Mouse (Mus musculus) hindbrain, embryonic 11.5 days (tissue): ENCODE results near the gene Nr1i3. TPM values are rescaled to one million over a fixed set of nuclear protein-coding genes. Genes with fewer than 3 reads are reported as not detected.

Experiments
- ATAC-seq: fragments of 200-750 bp; cut with Nextera tagmentation; 2 replicates; pipeline ENCODE4 v1.8.0; 2017; ENCODE audit warnings: mild to moderate bottlenecking, moderate TSS enrichment, moderate library complexity; ENCODE audit not compliant: low FRiP score
- DNase-seq: peaks from one replicate; pipeline ENCODE4 v3.0.0-alpha.2; 2015; ENCODE audit warnings: low spot score
- H3K27ac ChIP-seq: fragments of 300-500 bp; sonication (generic); 2 replicates; pipeline ENCODE4 v1.5.1; 2014; ENCODE audit warnings: mild to moderate bottlenecking, low read depth, low read length
- H3K27me3 ChIP-seq: fragments of 300-500 bp; sonication (generic); 2 replicates; pipeline ENCODE4 v1.6.1; 2014; ENCODE audit warnings: mild to moderate bottlenecking, low read length, moderate library complexity, mixed read lengths; ENCODE audit not compliant: control insufficient read depth, insufficient read depth
- H3K36me3 ChIP-seq: fragments of 300-500 bp; sonication (generic); 2 replicates; pipeline ENCODE4 v1.6.1; 2014; ENCODE audit warnings: mild to moderate bottlenecking, low read length, moderate library complexity, mixed read lengths; ENCODE audit not compliant: control insufficient read depth, insufficient read depth
- H3K4me1 ChIP-seq: fragments of 300-500 bp; sonication (generic); replicated peaks from 2 replicates; pipeline ENCODE4 v1.6.1; 2014; ENCODE audit warnings: low read length, mixed read lengths; ENCODE audit not compliant: control insufficient read depth, insufficient read depth
- H3K4me2 ChIP-seq: fragments of 300-500 bp; sonication (generic); replicated peaks from 2 replicates; pipeline ENCODE4 v1.6.1; 2014; ENCODE audit warnings: mild to moderate bottlenecking, low read depth, low read length
- H3K4me3 ChIP-seq: fragments of 300-500 bp; sonication (generic); 2 replicates; pipeline ENCODE4 v1.5.1; 2014; ENCODE audit warnings: low read depth, low read length
- H3K9ac ChIP-seq: fragments of 300-500 bp; sonication (generic); 2 replicates; pipeline ENCODE4 v1.6.1; 2014; ENCODE audit warnings: low read depth, low read length
- H3K9me3 ChIP-seq: fragments of 300-500 bp; sonication (generic); 2 replicates; pipeline ENCODE4 v1.6.1; 2016; ENCODE audit warnings: low read length; ENCODE audit not compliant: control insufficient read depth
- WGBS: fragments of 180-500 bp; shearing (Covaris S2); extraction: QIAGEN DNeasy Blood & Tissue Kit; methylation state at CpG from one replicate; pipeline ENCODE4 v1.1.7; 2014; 5-methylcytosine and 5-hydroxymethylcytosine counted together
- polyA plus RNA-seq: library from polyadenylated mRNA; unstranded; fragments of >200 nt; fragmentation: Nextera tagmentation; extraction: Ambion mirVana; gene quantifications from 2 replicates; pipeline ENCODE4 v1.2.1, GENCODE M21; 2014

The Nr1i3 gene
- 0.17 and 0.25 TPM in 2 replicates for polyA plus RNA-seq

GRCm38 (mm10) chr1:171213801-171214496 is at the start of gene Nr1i3:
Gene Nr1i3, plus strand, starts transcription at chr1:171213970.
- Histone ChIP-seq H3K9me3 (no peaks in the 10 kb centered on the region), H3K27ac (no peak within 1 kb of the TSS), H3K4me3 (no peak within 1 kb of the TSS), H3K9ac (no peak within 1 kb of the TSS), H3K4me2 (no peak within 1 kb of the TSS), H3K27me3 (no peaks in the 10 kb centered on the region), H3K4me1 (no peaks in the 10 kb centered on the region), H3K36me3 (no peaks in the 10 kb centered on the region)
- WGBS, result 73% methylated on average over 10 of the region's 10 CpGs
- ATAC-seq, result no peak
- DNase-seq, result no peak

DNA sequence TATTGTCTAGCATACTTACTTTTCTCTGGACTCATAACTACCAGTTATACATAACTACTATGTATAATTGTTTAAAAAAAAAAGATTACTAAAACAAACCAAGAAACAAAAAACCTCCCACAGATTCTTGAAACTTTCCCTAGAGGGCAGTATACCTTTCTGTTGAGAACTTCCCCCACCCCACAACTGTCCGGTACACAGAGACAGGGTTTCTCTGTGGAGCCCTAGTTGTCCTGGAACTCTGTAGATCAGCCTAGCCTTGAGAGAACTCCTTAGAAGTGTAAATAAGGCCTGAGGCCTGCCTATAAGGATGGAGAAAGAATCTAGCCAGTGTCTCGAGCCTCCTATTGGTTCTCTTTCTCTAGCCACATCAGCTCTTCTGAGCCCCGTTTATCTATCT is 49.5 kb upstream of the Nr1i3 start:
- 41% methylated on average over 3 of the region's 3 CpGs for WGBS
- Histone ChIP-seq H3K9me3 (no peaks in the 10 kb centered on the region), H3K4me1 (peaks cover 2% of the 10 kb centered on the region; the same call in 1 of the 2 replicates), H3K27me3 (peaks cover 7% of the 10 kb centered on the region), H3K4me2 (no peak overlapping the region), H3K27ac (no peak overlapping the region), H3K9ac (no peak overlapping the region), H3K36me3 (no peaks in the 10 kb centered on the region), H3K4me3 (no peak overlapping the region)
- no peak for ATAC-seq
- no peak for DNase-seq

- no peak for DNase-seq
- Histone ChIP-seq H3K27ac (no peak overlapping the region), H3K9me3 (no peaks in the 10 kb centered on the region), H3K27me3 (no peaks in the 10 kb centered on the region), H3K4me1 (no peaks in the 10 kb centered on the region), H3K9ac (no peak overlapping the region), H3K4me2 (no peak overlapping the region), H3K36me3 (no peaks in the 10 kb centered on the region), H3K4me3 (no peak overlapping the region)
- no peak for ATAC-seq
- WGBS, result 83% methylated on average over 5 of the region's 5 CpGs
Measured at GRCm38 (mm10) chr1:171165629-171166345, 48.0 kb upstream of the Nr1i3 start.

DNA sequence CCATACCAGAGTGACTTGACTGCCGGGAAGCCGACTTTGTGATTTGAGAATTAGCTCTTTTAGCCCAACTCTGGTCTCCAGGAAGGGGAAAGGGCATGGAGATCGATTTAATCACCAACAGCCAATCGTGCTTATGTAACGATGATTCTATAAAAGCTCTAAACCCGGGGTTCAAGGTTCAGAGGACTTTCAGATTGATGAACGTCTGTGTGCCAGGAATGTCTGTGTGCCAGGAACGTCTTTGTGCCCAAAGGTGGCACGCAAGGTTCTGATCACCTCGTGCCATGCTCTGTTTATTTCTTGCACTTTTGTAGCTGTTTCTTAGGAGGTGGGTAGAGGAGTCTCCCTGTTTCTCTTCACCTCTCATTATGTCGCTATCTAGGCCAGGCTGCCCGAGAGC is 44.9 kb upstream of the Nr1i3 start:
- no peak for ATAC-seq
- H3K4me3 ChIP-seq, result no peak overlapping the region
- no peaks in the 10 kb centered on the region for H3K36me3 ChIP-seq
- H3K27ac ChIP-seq, result no peak overlapping the region
- H3K4me2 ChIP-seq, result no peak overlapping the region
- DNase-seq, result no peak
- no peaks in the 10 kb centered on the region for H3K9me3 ChIP-seq
- H3K9ac ChIP-seq, result no peak overlapping the region
- no peaks in the 10 kb centered on the region for H3K4me1 ChIP-seq
- WGBS, result 89% methylated on average over 12 of the region's 12 CpGs
- no peaks in the 10 kb centered on the region for H3K27me3 ChIP-seq

GRCm38 (mm10) chr1:171169913-171170312 is 43.9 kb upstream of the Nr1i3 start:
- no peak for ATAC-seq
- WGBS, result 72% methylated on average over 3 of the region's 3 CpGs
- H3K9ac ChIP-seq, result no peak overlapping the region
- H3K9me3 ChIP-seq, result no peaks in the 10 kb centered on the region
- no peak overlapping the region for H3K4me3 ChIP-seq
- DNase-seq, result no peak
- no peaks in the 10 kb centered on the region for H3K27me3 ChIP-seq
- no peak overlapping the region for H3K4me2 ChIP-seq
- H3K27ac ChIP-seq, result no peak overlapping the region
- H3K36me3 ChIP-seq, result no peaks in the 10 kb centered on the region
- no peaks in the 10 kb centered on the region for H3K4me1 ChIP-seq

- DNase-seq (no peak), ATAC-seq (no peak)
- no peaks in the 10 kb centered on the region for H3K36me3 ChIP-seq
- no peaks in the 10 kb centered on the region for H3K4me1 ChIP-seq
- no peak overlapping the region for H3K4me2 ChIP-seq
- H3K9ac ChIP-seq, result no peak overlapping the region
- no peak overlapping the region for H3K4me3 ChIP-seq
- no peaks in the 10 kb centered on the region for H3K27me3 ChIP-seq
- no peak overlapping the region for H3K27ac ChIP-seq
- no peaks in the 10 kb centered on the region for H3K9me3 ChIP-seq
- WGBS, result 64% methylated on average over 3 of the region's 3 CpGs
Measured at GRCm38 (mm10) chr1:171171138-171171537, 42.6 kb upstream of the Nr1i3 start.

- Histone ChIP-seq H3K4me2 (no peak overlapping the region), H3K4me1 (no peaks in the 10 kb centered on the region), H3K4me3 (no peak overlapping the region), H3K36me3 (no peaks in the 10 kb centered on the region), H3K9ac (no peak overlapping the region), H3K9me3 (no peaks in the 10 kb centered on the region), H3K27me3 (no peaks in the 10 kb centered on the region), H3K27ac (no peak overlapping the region)
- ATAC-seq (no peak), DNase-seq (no peak)
- 93% methylated on average over 8 of the region's 8 CpGs for WGBS
Measured at GRCm38 (mm10) chr1:171172779-171173178, 41.0 kb upstream of the Nr1i3 start.

DNA sequence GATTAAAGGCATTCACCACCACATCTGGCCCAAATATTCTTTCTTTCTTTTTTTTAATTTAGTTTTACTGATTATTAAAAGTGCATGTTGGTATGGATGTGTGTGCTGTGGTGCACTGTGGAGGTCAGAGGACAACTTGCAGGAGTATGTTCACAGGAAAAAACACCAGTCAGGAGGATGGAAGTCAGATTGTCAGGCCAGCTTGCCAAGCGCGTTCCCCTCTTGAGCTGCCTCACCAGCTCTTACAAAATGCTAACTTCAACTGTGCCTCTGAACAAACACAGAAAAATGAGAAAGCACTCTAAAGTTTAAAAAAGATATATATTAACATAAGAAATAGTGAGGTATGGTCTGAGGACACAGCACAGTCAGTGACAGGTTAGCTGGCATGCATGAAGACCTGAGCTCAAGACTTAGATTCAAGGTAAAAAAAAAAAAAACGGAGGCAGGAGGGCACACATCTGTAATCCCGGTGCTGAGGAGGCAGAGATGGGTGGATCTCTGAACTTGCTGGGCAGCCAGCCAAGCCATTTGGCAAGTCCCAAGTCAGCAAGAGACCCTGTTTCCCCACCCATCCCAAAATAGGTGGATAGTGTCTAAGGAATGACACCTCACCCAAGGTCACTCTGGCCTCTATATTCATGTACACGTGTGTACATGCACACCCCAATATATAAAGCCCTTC is 34.1 kb upstream of the Nr1i3 start:
- no peaks in the 10 kb centered on the region for H3K27me3 ChIP-seq
- no peak overlapping the region for H3K27ac ChIP-seq
- 84% methylated on average over 5 of the region's 5 CpGs for WGBS
- H3K9ac ChIP-seq, result no peak overlapping the region
- no peak overlapping the region for H3K4me2 ChIP-seq
- H3K9me3 ChIP-seq, result no peaks in the 10 kb centered on the region
- H3K4me1 ChIP-seq, result no peaks in the 10 kb centered on the region
- ATAC-seq (no peak), DNase-seq (no peak)
- H3K36me3 ChIP-seq, result no peaks in the 10 kb centered on the region
- H3K4me3 ChIP-seq, result no peak overlapping the region
